Mouse (Mus musculus): Measurements from ENCODE around the gene Nmral1. TPM values are rescaled to one million over a fixed set of nuclear protein-coding genes. Genes with fewer than 3 reads are reported as not detected.

Gene Nmral1
- polyA plus RNA-seq, 1 experiment from 2014 or later = 141 TPM

DNA sequence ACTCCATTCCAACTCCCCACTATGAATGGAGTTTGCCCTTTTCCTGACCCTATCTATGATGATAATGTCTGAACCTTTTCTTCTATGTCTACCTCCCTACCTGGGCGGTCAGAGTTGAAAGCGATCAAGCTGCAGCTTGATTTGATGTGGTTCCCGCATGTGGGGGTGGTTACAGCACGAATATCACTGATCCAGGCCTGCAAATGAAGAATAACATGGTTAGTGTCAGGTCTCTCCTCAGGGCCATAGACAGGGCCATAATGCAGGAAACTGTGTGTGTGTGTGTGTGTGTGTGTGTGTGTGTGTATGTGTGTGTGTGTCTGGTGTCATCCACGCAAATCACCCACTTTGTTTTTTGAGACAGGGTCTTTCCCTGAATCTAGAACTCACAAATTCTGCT is 42.3 kb downstream of the Nmral1 start:
- no peak overlapping the region for H3K27ac ChIP-seq (replicated peaks)
- ATAC-seq (ENCODE audit: low FRiP score, low read depth) = no peak
- H3K9ac ChIP-seq (replicated peaks) = no peak overlapping the region
- H3K36me3 ChIP-seq = peaks cover 13% of the 10 kb centered on the region
- H3K4me3 ChIP-seq = no peak overlapping the region
- 92% methylated on average over 5 of the region's 5 CpGs for WGBS
- no peak overlapping the region for H3K4me2 ChIP-seq (replicated peaks)
- peaks cover 13% of the 10 kb centered on the region for H3K4me1 ChIP-seq
- H3K9me3 ChIP-seq = no peaks in the 10 kb centered on the region
- no peaks in the 10 kb centered on the region for H3K27me3 ChIP-seq

GRCm38 (mm10) chr16:4674091-4674490 is 45.1 kb downstream of the Nmral1 start:
- H3K4me3 ChIP-seq = no peak overlapping the region
- no peak overlapping the region for H3K27ac ChIP-seq (replicated peaks)
- H3K27me3 ChIP-seq = no peaks in the 10 kb centered on the region
- H3K9me3 ChIP-seq = no peaks in the 10 kb centered on the region
- H3K9ac ChIP-seq (replicated peaks) = no peak overlapping the region
- peaks cover 8% of the 10 kb centered on the region for H3K4me1 ChIP-seq
- WGBS = 85% methylated on average over 4 of the region's 4 CpGs
- no peak for ATAC-seq (ENCODE audit: low FRiP score, low read depth)
- peaks cover 24% of the 10 kb centered on the region for H3K36me3 ChIP-seq
- H3K4me2 ChIP-seq (replicated peaks) = no peak overlapping the region

DNA sequence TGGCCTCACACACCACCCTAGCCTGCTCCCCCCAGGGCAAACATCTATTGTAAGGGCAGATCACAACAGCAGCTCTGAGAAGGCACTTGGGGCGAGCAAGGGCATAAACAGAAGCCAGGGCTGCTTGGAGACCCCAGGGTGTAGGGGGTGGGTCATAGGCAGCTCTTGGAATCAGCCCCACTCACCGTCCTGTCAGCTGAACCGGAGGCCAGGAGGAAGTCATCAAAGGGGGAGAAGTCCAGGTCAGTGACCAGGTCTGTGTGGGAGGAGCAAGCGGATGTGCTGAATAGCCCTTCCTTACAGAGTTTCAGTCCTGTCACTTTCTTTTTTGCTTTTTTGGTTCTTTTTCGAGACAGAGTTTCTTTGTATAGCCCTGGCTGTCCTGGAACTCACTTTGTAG is 48.8 kb downstream of the Nmral1 start:
- Histone ChIP-seq H3K4me1 (no peaks in the 10 kb centered on the region), H3K4me2 (replicated peaks) (no peak overlapping the region)

GRCm38 (mm10) chr16:4667190-4667808 is 51.9 kb downstream of the Nmral1 start:
- H3K27me3 ChIP-seq = no peaks in the 10 kb centered on the region
- H3K9me3 ChIP-seq = no peaks in the 10 kb centered on the region
- H3K4me1 ChIP-seq = no peaks in the 10 kb centered on the region
- H3K4me3 ChIP-seq = no peak overlapping the region
- WGBS = 29% methylated on average over 3 of the region's 3 CpGs
- H3K9ac ChIP-seq (replicated peaks) = no peak overlapping the region
- no peak overlapping the region for H3K27ac ChIP-seq (replicated peaks)
- no peak overlapping the region for H3K4me2 ChIP-seq (replicated peaks)
- peaks cover 23% of the 10 kb centered on the region for H3K36me3 ChIP-seq
- peak; percentile 70; the same call in 1 of the 2 replicates for ATAC-seq (ENCODE audit: low FRiP score, low read depth)

More for the DNA sequence above, 48.8 kb downstream of the Nmral1 start:
- Histone ChIP-seq H3K36me3 (peaks cover 26% of the 10 kb centered on the region), H3K9me3 (no peaks in the 10 kb centered on the region), H3K27ac (replicated peaks) (no peak overlapping the region), H3K27me3 (no peaks in the 10 kb centered on the region), H3K4me3 (no peak overlapping the region), H3K9ac (replicated peaks) (no peak overlapping the region)
- WGBS = 83% methylated on average over 5 of the region's 5 CpGs
- ATAC-seq (ENCODE audit: low FRiP score, low read depth) = no peak

DNA sequence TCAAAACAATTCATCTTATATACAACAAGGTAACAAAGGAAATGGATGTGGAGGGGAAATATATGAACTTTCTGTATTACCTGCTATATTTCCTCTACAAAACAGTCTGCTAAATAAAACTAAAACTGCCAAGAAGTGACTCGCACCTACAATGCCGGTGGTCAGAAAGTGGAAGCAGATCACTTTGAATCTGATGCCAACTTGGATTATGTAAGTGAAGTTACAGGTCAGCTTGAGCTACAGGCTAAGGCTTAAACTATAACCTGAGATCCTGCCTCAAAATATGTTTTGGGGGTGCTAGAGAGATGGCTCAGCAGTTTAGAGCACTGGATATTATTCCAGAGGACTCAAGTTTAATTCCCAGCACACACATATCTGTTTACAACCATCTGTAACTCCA is 53.4 kb downstream of the Nmral1 start:
- Histone ChIP-seq H3K9ac (replicated peaks) (no peak overlapping the region), H3K36me3 (peaks cover 28% of the 10 kb centered on the region), H3K4me3 (no peak overlapping the region), H3K27ac (replicated peaks) (no peak overlapping the region), H3K9me3 (no peaks in the 10 kb centered on the region), H3K27me3 (no peaks in the 10 kb centered on the region), H3K4me1 (no peaks in the 10 kb centered on the region), H3K4me2 (replicated peaks) (no peak overlapping the region)
- no peak for ATAC-seq (ENCODE audit: low FRiP score, low read depth)
- 93% methylated on average over 2 of the region's 2 CpGs for WGBS

DNA sequence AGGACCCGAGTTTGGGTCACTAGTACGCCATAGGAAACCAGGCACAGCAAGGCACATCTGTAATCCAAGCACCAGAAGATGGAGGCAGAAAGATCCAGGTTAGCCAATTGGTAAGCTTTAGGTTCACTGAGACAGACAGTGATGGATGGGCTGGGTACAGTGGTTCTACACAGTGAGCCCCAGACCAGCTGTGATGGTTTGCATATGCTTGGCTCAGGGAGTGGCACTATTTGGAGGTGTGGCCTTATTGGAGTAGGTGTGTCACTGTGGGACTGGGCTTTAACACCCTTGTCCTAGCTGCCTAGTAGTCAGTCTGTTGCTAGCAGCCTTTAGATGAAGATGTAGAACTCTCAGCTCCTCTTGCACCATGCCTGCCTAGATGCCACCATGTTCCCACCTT is 55.4 kb downstream of the Nmral1 start:
- Histone ChIP-seq H3K9ac (replicated peaks) (no peak overlapping the region), H3K27me3 (no peaks in the 10 kb centered on the region), H3K9me3 (no peaks in the 10 kb centered on the region), H3K4me3 (no peak overlapping the region), H3K4me2 (replicated peaks) (no peak overlapping the region), H3K27ac (replicated peaks) (no peak overlapping the region), H3K36me3 (peaks cover 18% of the 10 kb centered on the region), H3K4me1 (peaks cover 6% of the 10 kb centered on the region)
- 86% methylated on average over 2 of the region's 2 CpGs for WGBS
- no peak for ATAC-seq (ENCODE audit: low FRiP score, low read depth)

- 75% methylated on average over 2 of the region's 2 CpGs for WGBS
- Histone ChIP-seq H3K27ac (replicated peaks) (no peak overlapping the region), H3K9ac (replicated peaks) (no peak overlapping the region), H3K4me3 (no peak overlapping the region), H3K4me1 (peaks cover 10% of the 10 kb centered on the region), H3K36me3 (peaks cover 8% of the 10 kb centered on the region; the same call in 1 of the 2 replicates), H3K9me3 (no peaks in the 10 kb centered on the region), H3K4me2 (replicated peaks) (no peak overlapping the region), H3K27me3 (no peaks in the 10 kb centered on the region)
- ATAC-seq (ENCODE audit: low FRiP score, low read depth) = no peak
Observed at GRCm38 (mm10) chr16:4661605-4662004, 57.6 kb downstream of the Nmral1 start.

Other genes starting within 250 kb of the Nmral1 start
- gene Srl, start 177.5 kb downstream of the Nmral1 start, polyA plus RNA-seq (2016; fragmentation: Nextera tagmentation; extraction: Ambion mirVana) = 21.5 and 22.1 TPM in 2 replicates
- gene Tfap4, start 159.5 kb downstream of the Nmral1 start, polyA plus RNA-seq (2016; fragmentation: Nextera tagmentation; extraction: Ambion mirVana) = 17.8 and 19.2 TPM in 2 replicates
- gene Glis2, start 124.6 kb downstream of the Nmral1 start, polyA plus RNA-seq (2016; fragmentation: Nextera tagmentation; extraction: Ambion mirVana) = 28.2 and 35.6 TPM in 2 replicates
- 112 and 123 TPM in 2 replicates for gene Pam16, start 94.4 kb downstream of the Nmral1 start, polyA plus RNA-seq (2016; fragmentation: Nextera tagmentation; extraction: Ambion mirVana)
- 7.7 and 11.1 TPM in 2 replicates for gene Vasn, start 79.4 kb downstream of the Nmral1 start, polyA plus RNA-seq (2016; fragmentation: Nextera tagmentation; extraction: Ambion mirVana)
- 55.9 and 58.5 TPM in 2 replicates for gene Dnaja3, start 79.4 kb downstream of the Nmral1 start, polyA plus RNA-seq (2016; fragmentation: Nextera tagmentation; extraction: Ambion mirVana)
- 21.7 and 22.6 TPM in 2 replicates for gene Coro7, start 39.6 kb downstream of the Nmral1 start, polyA plus RNA-seq (2016; fragmentation: Nextera tagmentation; extraction: Ambion mirVana)
- 70.1 and 81.0 TPM in 2 replicates for gene Hmox2, start 7.0 kb upstream of the Nmral1 start, polyA plus RNA-seq (2016; fragmentation: Nextera tagmentation; extraction: Ambion mirVana)
- gene Cdip1, start 70.9 kb upstream of the Nmral1 start, polyA plus RNA-seq (2016; fragmentation: Nextera tagmentation; extraction: Ambion mirVana) = 95.4 and 100 TPM in 2 replicates
- 0.69 and 0.75 TPM in 2 replicates for gene 4930562C15Rik, start 116.1 kb upstream of the Nmral1 start, polyA plus RNA-seq (2016; fragmentation: Nextera tagmentation; extraction: Ambion mirVana)
- 31.7 and 31.9 TPM in 2 replicates for gene Ubald1, start 161.0 kb upstream of the Nmral1 start, polyA plus RNA-seq (2016; fragmentation: Nextera tagmentation; extraction: Ambion mirVana)
- 83.2 and 88.5 TPM in 2 replicates for gene Mgrn1, start 166.9 kb upstream of the Nmral1 start, polyA plus RNA-seq (2016; fragmentation: Nextera tagmentation; extraction: Ambion mirVana)
- gene Nudt16l1, start 219.4 kb upstream of the Nmral1 start, polyA plus RNA-seq (2016; fragmentation: Nextera tagmentation; extraction: Ambion mirVana) = 117 and 124 TPM in 2 replicates
- 66.8 and 68.2 TPM in 2 replicates for gene Anks3, start 244.8 kb upstream of the Nmral1 start, polyA plus RNA-seq (2016; fragmentation: Nextera tagmentation; extraction: Ambion mirVana)